Mouse (Mus musculus): ENCODE data around the gene Bhlhe40. TPM values are rescaled to one million over a fixed set of nuclear protein-coding genes. Genes with fewer than 3 reads are reported as not detected.

Gene Bhlhe40
- polyA plus RNA-seq (2015; fragmentation: Illumina TruSeq; extraction: RNeasy Lipid Tissue Mini Kit (QIAGEN cat#74804); ENCODE audit: insufficient read depth, low read depth, low replicate concordance), result 5.5 TPM

DNA sequence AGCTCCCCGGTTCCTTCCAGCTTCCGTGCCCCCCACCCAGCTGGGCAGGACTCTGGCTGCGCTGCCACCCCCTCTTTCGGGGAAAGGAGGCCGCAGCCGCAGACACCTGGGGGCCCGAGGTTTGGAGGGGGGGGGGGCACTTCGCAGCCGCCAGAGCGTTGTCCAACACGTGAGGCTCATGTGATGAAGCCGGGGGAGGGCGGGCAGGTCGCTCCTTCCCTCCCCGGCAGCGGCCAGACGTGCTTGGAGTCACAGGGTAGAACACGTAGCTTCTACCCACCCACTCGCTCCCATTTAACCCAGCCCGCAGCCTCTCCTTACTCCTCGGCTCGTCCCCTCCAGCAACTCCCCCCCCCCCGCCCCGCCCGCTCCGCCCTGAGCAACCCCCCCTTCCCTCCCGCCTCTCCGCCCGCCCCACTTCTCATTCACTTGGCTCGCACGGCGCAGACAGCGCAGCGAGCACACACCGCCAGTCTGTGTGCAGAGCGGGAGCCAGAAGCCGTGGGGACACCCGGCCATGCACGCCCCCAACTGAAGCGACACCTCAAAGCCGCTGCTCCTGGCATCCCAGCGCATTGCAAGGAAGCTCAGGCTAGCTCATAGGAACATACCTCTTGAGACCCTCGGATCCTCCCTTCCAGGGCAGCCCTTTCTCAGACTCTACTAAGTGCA lies at the start of gene Bhlhe40:
Bhlhe40 (plus strand) TSS at position 424 of the 672 bp plus-strand sequence.

Other genes with a start within 250 kb of the Bhlhe40 start
- 14.0 TPM for gene Arl8b, start 122.5 kb downstream of the Bhlhe40 start, polyA plus RNA-seq (2015; fragmentation: Illumina TruSeq; extraction: RNeasy Lipid Tissue Mini Kit (QIAGEN cat#74804); ENCODE audit: insufficient read depth, low read depth, low replicate concordance)
- 102 TPM for gene Edem1, start 168.0 kb downstream of the Bhlhe40 start, polyA plus RNA-seq (2015; fragmentation: Illumina TruSeq; extraction: RNeasy Lipid Tissue Mini Kit (QIAGEN cat#74804); ENCODE audit: insufficient read depth, low read depth, low replicate concordance)

All from pancreas, adult 10 weeks (tissue).